Mouse (Mus musculus): ENCODE results near the gene Col25a1. TPM values are rescaled to one million over a fixed set of nuclear protein-coding genes. Genes with fewer than 3 reads are reported as not detected.
A peak's percentile ranks its signal among the peaks of the same experiment; 100 is the strongest.

The Col25a1 gene
- polyA plus RNA-seq, 1 experiment, result 2.8 TPM

- H3K79me2 ChIP-seq (ENCODE audit: control insufficient read depth, insufficient read depth), result no peaks in the 10 kb centered on the region
Measured at GRCm38 (mm10) chr3:130407201-130407600, 275.9 kb downstream of the Col25a1 start.

GRCm38 (mm10) chr3:130413239-130413638 lies 281.9 kb downstream of the Col25a1 start:
- H3K36me3 ChIP-seq (ENCODE audit: control insufficient read depth, insufficient read depth), result no peaks in the 10 kb centered on the region
- no peak overlapping the region for H3K4me3 ChIP-seq
- no peaks in the 10 kb centered on the region for H3K27me3 ChIP-seq (ENCODE audit: control insufficient read depth, insufficient read depth, insufficient read length)
- H3ac ChIP-seq (ENCODE audit: control insufficient read depth, insufficient read length), result no peak overlapping the region
- no peak for TF ChIP-seq MYOD1 (IDR thresholded peaks at IDR 0.05; ENCODE audit: control insufficient read depth in 1 of 3, insufficient read length in 2 of 3, low read depth in 2 of 3)
- TF ChIP-seq POLR2A (IDR thresholded peaks at IDR 0.05; ENCODE audit: insufficient read length, low read depth), result no peak
- no peak for TF ChIP-seq USF1 (IDR thresholded peaks at IDR 0.05; ENCODE audit: low read depth)
- TF ChIP-seq REST (IDR thresholded peaks at IDR 0.05; ENCODE audit: insufficient read depth, insufficient read length), result no peak
- no peak for TF ChIP-seq CEBPB (IDR thresholded peaks at IDR 0.05; ENCODE audit: insufficient read depth, poor library complexity, severe bottlenecking)
- no peak for TF ChIP-seq TCF3 (IDR thresholded peaks at IDR 0.05; ENCODE audit: insufficient read length, low read depth)
- no peak for TF ChIP-seq TCF12 (IDR thresholded peaks at IDR 0.05; ENCODE audit: insufficient read depth, poor library complexity, severe bottlenecking)
- no peak for TF ChIP-seq E2F4 (IDR thresholded peaks at IDR 0.05; ENCODE audit: insufficient read depth)
- no peak for TF ChIP-seq POLR2AphosphoS2 (IDR thresholded peaks at IDR 0.05; ENCODE audit: insufficient read length, low read depth)
- no peak for TF ChIP-seq MYOG (IDR thresholded peaks at IDR 0.05; ENCODE audit: control insufficient read depth in 1 of 3, insufficient read depth in 1 of 3, insufficient read length in 2 of 3, low read depth in 2 of 3)
- no peak for TF ChIP-seq MAX (IDR thresholded peaks at IDR 0.05; ENCODE audit: low read depth)
- no peak for TF ChIP-seq SRF (IDR thresholded peaks at IDR 0.05; ENCODE audit: control insufficient read depth, insufficient read length, low read depth)
- no peaks in the 10 kb centered on the region for H3K79me2 ChIP-seq (ENCODE audit: control insufficient read depth, insufficient read depth)
- no peak overlapping the region for H3K4me2 ChIP-seq (ENCODE audit: low read depth)

More at GRCm38 (mm10) chr3:130407201-130407600, 275.9 kb downstream of the Col25a1 start:
- H3ac ChIP-seq (ENCODE audit: control insufficient read depth, insufficient read length), result no peak overlapping the region
- H3K27me3 ChIP-seq (ENCODE audit: control insufficient read depth, insufficient read depth, insufficient read length), result no peaks in the 10 kb centered on the region
- TF ChIP-seq TCF3 (IDR thresholded peaks at IDR 0.05; ENCODE audit: insufficient read length, low read depth), result no peak
- no peak for TF ChIP-seq POLR2A (IDR thresholded peaks at IDR 0.05; ENCODE audit: insufficient read length, low read depth)
- TF ChIP-seq POLR2AphosphoS2 (IDR thresholded peaks at IDR 0.05; ENCODE audit: insufficient read length, low read depth), result no peak
- TF ChIP-seq USF1 (IDR thresholded peaks at IDR 0.05; ENCODE audit: low read depth), result no peak
- no peak for TF ChIP-seq MYOG (IDR thresholded peaks at IDR 0.05; ENCODE audit: control insufficient read depth in 1 of 3, insufficient read depth in 1 of 3, insufficient read length in 2 of 3, low read depth in 2 of 3)
- no peak for TF ChIP-seq SRF (IDR thresholded peaks at IDR 0.05; ENCODE audit: control insufficient read depth, insufficient read length, low read depth)
- no peak for TF ChIP-seq CEBPB (IDR thresholded peaks at IDR 0.05; ENCODE audit: insufficient read depth, poor library complexity, severe bottlenecking)
- no peak for TF ChIP-seq E2F4 (IDR thresholded peaks at IDR 0.05; ENCODE audit: insufficient read depth)
- TF ChIP-seq MYOD1 (IDR thresholded peaks at IDR 0.05; ENCODE audit: control insufficient read depth in 1 of 3, insufficient read length in 2 of 3, low read depth in 2 of 3), result no peak
- TF ChIP-seq TCF12 (IDR thresholded peaks at IDR 0.05; ENCODE audit: insufficient read depth, poor library complexity, severe bottlenecking), result no peak
- no peak for TF ChIP-seq REST (IDR thresholded peaks at IDR 0.05; ENCODE audit: insufficient read depth, insufficient read length)
- TF ChIP-seq MAX (IDR thresholded peaks at IDR 0.05; ENCODE audit: low read depth), result no peak
- no peaks in the 10 kb centered on the region for H3K36me3 ChIP-seq (ENCODE audit: control insufficient read depth, insufficient read depth)
- H3K4me3 ChIP-seq, result no peak overlapping the region
- H3K4me2 ChIP-seq (ENCODE audit: low read depth), result no peak overlapping the region

- no peaks in the 10 kb centered on the region for H3K27me3 ChIP-seq (ENCODE audit: control insufficient read depth, insufficient read depth, insufficient read length)
Measured at GRCm38 (mm10) chr3:130418951-130419350, 287.6 kb downstream of the Col25a1 start.

GRCm38 (mm10) chr3:130428796-130429195 lies 297.5 kb downstream of the Col25a1 start:
- no peak for TF ChIP-seq MYOG (IDR thresholded peaks at IDR 0.05; ENCODE audit: control insufficient read depth in 1 of 3, insufficient read depth in 1 of 3, insufficient read length in 2 of 3, low read depth in 2 of 3)
- TF ChIP-seq TCF3 (IDR thresholded peaks at IDR 0.05; ENCODE audit: insufficient read length, low read depth), result no peak
- no peak for TF ChIP-seq SRF (IDR thresholded peaks at IDR 0.05; ENCODE audit: control insufficient read depth, insufficient read length, low read depth)
- no peaks in the 10 kb centered on the region for H3K36me3 ChIP-seq (ENCODE audit: control insufficient read depth, insufficient read depth)
- H3K4me2 ChIP-seq (ENCODE audit: low read depth), result no peak overlapping the region
- H3K79me2 ChIP-seq (ENCODE audit: control insufficient read depth, insufficient read depth), result no peaks in the 10 kb centered on the region
- no peak overlapping the region for H3K4me3 ChIP-seq
- no peak overlapping the region for H3ac ChIP-seq (ENCODE audit: control insufficient read depth, insufficient read length)
- no peaks in the 10 kb centered on the region for H3K27me3 ChIP-seq (ENCODE audit: control insufficient read depth, insufficient read depth, insufficient read length)

More at GRCm38 (mm10) chr3:130418951-130419350, 287.6 kb downstream of the Col25a1 start:
- no peak for TF ChIP-seq MAX (IDR thresholded peaks at IDR 0.05; ENCODE audit: low read depth)
- TF ChIP-seq REST (IDR thresholded peaks at IDR 0.05; ENCODE audit: insufficient read depth, insufficient read length), result no peak
- TF ChIP-seq MYOG (IDR thresholded peaks at IDR 0.05; ENCODE audit: control insufficient read depth in 1 of 3, insufficient read depth in 1 of 3, insufficient read length in 2 of 3, low read depth in 2 of 3), result no peak
- TF ChIP-seq CEBPB (IDR thresholded peaks at IDR 0.05; ENCODE audit: insufficient read depth, poor library complexity, severe bottlenecking), result no peak
- no peak for TF ChIP-seq SRF (IDR thresholded peaks at IDR 0.05; ENCODE audit: control insufficient read depth, insufficient read length, low read depth)
- no peak for TF ChIP-seq E2F4 (IDR thresholded peaks at IDR 0.05; ENCODE audit: insufficient read depth)
- TF ChIP-seq TCF12 (IDR thresholded peaks at IDR 0.05; ENCODE audit: insufficient read depth, poor library complexity, severe bottlenecking), result no peak
- no peak for TF ChIP-seq USF1 (IDR thresholded peaks at IDR 0.05; ENCODE audit: low read depth)
- TF ChIP-seq POLR2AphosphoS2 (IDR thresholded peaks at IDR 0.05; ENCODE audit: insufficient read length, low read depth), result no peak
- TF ChIP-seq POLR2A (IDR thresholded peaks at IDR 0.05; ENCODE audit: insufficient read length, low read depth), result no peak
- TF ChIP-seq MYOD1 (IDR thresholded peaks at IDR 0.05; ENCODE audit: control insufficient read depth in 1 of 3, insufficient read length in 2 of 3, low read depth in 2 of 3), result no peak
- TF ChIP-seq TCF3 (IDR thresholded peaks at IDR 0.05; ENCODE audit: insufficient read length, low read depth), result no peak
- Histone ChIP-seq H3K79me2 (ENCODE audit: control insufficient read depth, insufficient read depth) (no peaks in the 10 kb centered on the region), H3K4me3 (no peak overlapping the region), H3K36me3 (ENCODE audit: control insufficient read depth, insufficient read depth) (no peaks in the 10 kb centered on the region), H3ac (ENCODE audit: control insufficient read depth, insufficient read length) (no peak overlapping the region), H3K4me2 (ENCODE audit: low read depth) (no peak overlapping the region)

GRCm38 (mm10) chr3:130430052-130430451 lies 298.8 kb downstream of the Col25a1 start:
- H3K4me2 ChIP-seq (ENCODE audit: low read depth), result no peak overlapping the region

More at GRCm38 (mm10) chr3:130430052-130430451, 298.8 kb downstream of the Col25a1 start:
- H3K4me3 ChIP-seq, result no peak overlapping the region
- TF ChIP-seq MYOD1 (IDR thresholded peaks at IDR 0.05; ENCODE audit: control insufficient read depth in 1 of 3, insufficient read length in 2 of 3, low read depth in 2 of 3) (peak in 1 of 3 experiments; percentile 13), SRF (IDR thresholded peaks at IDR 0.05; ENCODE audit: control insufficient read depth, insufficient read length, low read depth) (no peak)
- no peak overlapping the region for H3ac ChIP-seq (ENCODE audit: control insufficient read depth, insufficient read length)
- H3K27me3 ChIP-seq (ENCODE audit: control insufficient read depth, insufficient read depth, insufficient read length), result no peaks in the 10 kb centered on the region
- no peaks in the 10 kb centered on the region for H3K36me3 ChIP-seq (ENCODE audit: control insufficient read depth, insufficient read depth)
- no peaks in the 10 kb centered on the region for H3K79me2 ChIP-seq (ENCODE audit: control insufficient read depth, insufficient read depth)
